Mouse (Mus musculus): Measurements from ENCODE around the gene Gucy2f. TPM values are rescaled to one million over a fixed set of nuclear protein-coding genes. Genes with fewer than 3 reads are reported as not detected.

The Gucy2f gene
- polyA plus RNA-seq (2012; rRNA removed; ENCODE audit: low replicate concordance) = not detected in 2 replicates

DNA sequence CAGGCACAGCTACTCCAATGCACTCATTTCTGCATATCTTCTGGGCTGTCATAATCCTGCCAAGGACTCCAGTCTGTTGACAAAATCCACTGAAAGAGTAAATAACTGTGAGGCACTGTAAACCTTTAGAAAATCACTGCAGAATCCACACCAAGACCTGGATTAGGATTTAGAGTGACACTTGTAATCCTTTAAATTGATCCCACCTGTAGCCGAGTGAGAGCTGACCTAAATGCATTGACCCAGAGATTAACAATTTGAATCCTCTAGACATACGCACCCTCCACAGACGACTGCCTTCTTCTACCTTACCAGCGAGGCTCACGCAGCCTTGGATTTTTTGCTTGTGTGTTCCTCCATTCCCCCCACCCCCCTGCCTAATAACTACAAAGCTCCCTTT lies at the start of gene Gucy2f:
Gene Gucy2f, minus strand, starts transcription at position 101 of the 400 bp plus-strand sequence.

DNA sequence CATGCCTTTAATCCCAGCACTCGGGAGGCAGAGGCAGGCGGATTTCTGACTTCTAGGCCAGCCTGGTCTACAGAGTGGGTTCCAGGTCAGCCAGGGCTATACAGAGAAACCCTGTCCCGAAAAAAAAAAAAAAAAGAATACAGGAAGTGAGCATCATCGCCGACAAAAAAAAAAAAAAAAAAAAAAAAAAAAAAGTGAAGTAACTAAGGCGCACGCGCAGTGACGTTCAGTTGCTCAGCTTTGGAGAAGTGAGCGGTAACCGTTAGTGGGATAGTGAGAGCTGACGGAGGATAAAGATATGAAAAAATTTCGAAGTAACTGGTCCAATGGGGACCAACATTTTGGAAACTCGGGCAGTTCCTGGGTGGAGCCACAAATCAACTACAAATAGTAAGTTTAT lies 29.8 kb upstream of the Gucy2f start, which contains the start of gene Nxt2:
Gene Nxt2, plus strand, starts transcription at position 229 of the 400 bp plus-strand sequence.

Other genes with a start within 250 kb of the Gucy2f start
- 1.4 and 3.6 TPM in 2 replicates for gene Nxt2, start 29.8 kb upstream of the Gucy2f start, polyA plus RNA-seq (2012; rRNA removed; ENCODE audit: low replicate concordance)
- gene Kcne1l, start 109.4 kb upstream of the Gucy2f start, polyA plus RNA-seq (2012; rRNA removed; ENCODE audit: low replicate concordance) = 3.1 and 4.7 TPM in 2 replicates
- gene Acsl4, start 193.6 kb upstream of the Gucy2f start, polyA plus RNA-seq (2012; rRNA removed; ENCODE audit: low replicate concordance) = 2.4 and 5.3 TPM in 2 replicates